Mouse (Mus musculus) CH12.LX (cell line): ENCODE data around the gene Smyd3. TPM values are rescaled to one million over a fixed set of nuclear protein-coding genes. Genes with fewer than 3 reads are reported as not detected.

ENCODE experiments used
- DNase-seq: peaks from one replicate; pipeline ENCODE4 v3.0.0-alpha.2; 2013; ENCODE audit errors: extremely low read depth
- H3K27ac ChIP-seq: 2 replicates; pipeline ENCODE4 v1.5.1; 2012; ENCODE audit warnings: low read depth, mild to moderate bottlenecking, control low read depth, moderate library complexity; ENCODE audit not compliant: insufficient read depth
- H3K27me3 ChIP-seq: replicated peaks from 2 replicates; pipeline ENCODE3; 2012; ENCODE audit warnings: inconsistent platforms
- H3K36me3 ChIP-seq, 2 experiments: replicated peaks in 1 of 2; 2 replicates each; pipeline versions ENCODE3 to v1.6.1; 2012; ENCODE audit warnings: inconsistent platforms in 1 of 2, low read length in 1 of 2, mild to moderate bottlenecking in 1 of 2, mixed read lengths in 1 of 2, moderate library complexity in 1 of 2; ENCODE audit not compliant: control insufficient read depth in 1 of 2, insufficient read depth in 1 of 2
- H3K4me1 ChIP-seq, 2 experiments: 2 replicates each; pipeline ENCODE4 v1.6.1; 2012; ENCODE audit warnings: inconsistent platforms in 1 of 2, moderate library complexity in 1 of 2; ENCODE audit not compliant: insufficient read depth in 2 of 2, control insufficient read depth in 1 of 2
- H3K4me2 ChIP-seq: 2 replicates; pipeline ENCODE4 v1.6.1; 2012; ENCODE audit warnings: low read depth, mild to moderate bottlenecking, control low read depth; ENCODE audit not compliant: poor library complexity, insufficient read depth, severe bottlenecking
- H3K4me3 ChIP-seq, 3 experiments: fragments of 150-350 bp in 1 of 3; sonication (generic) in 1 of 3; replicated peaks in 1 of 3; 2 replicates each; pipeline versions ENCODE3 to v1.5.1; 2011 to 2012; ENCODE audit warnings: low read depth in 2 of 3, low read length in 2 of 3, mild to moderate bottlenecking in 2 of 3, moderate library complexity in 2 of 3, control low read depth in 1 of 3, improper control_type of control experiment in 1 of 3, inconsistent platforms in 1 of 3, mixed read lengths in 1 of 3; ENCODE audit not compliant: poor library complexity in 1 of 3
- H3K79me2 ChIP-seq: replicated peaks from 2 replicates; pipeline ENCODE4 v1.6.1; 2012; ENCODE audit warnings: mild to moderate bottlenecking, moderate library complexity; ENCODE audit not compliant: control insufficient read depth, poor library complexity, insufficient read depth, severe bottlenecking; ENCODE audit errors: extremely low read depth
- H3K9ac ChIP-seq: 2 replicates; pipeline ENCODE4 v1.6.1; 2012; ENCODE audit warnings: low read depth, mild to moderate bottlenecking, control low read depth, moderate library complexity; ENCODE audit not compliant: insufficient read depth
- H3K9me3 ChIP-seq: replicated peaks from 2 replicates; pipeline ENCODE3; 2012; ENCODE audit warnings: low read length, inconsistent platforms, mixed read lengths
- BHLHE40 ChIP-seq: IDR thresholded peaks from 2 replicates; pipeline ENCODE4 v1.6.1; 2011; ENCODE audit warnings: mild to moderate bottlenecking, low read depth, low read length, improper control_type of control experiment
- CHD1 ChIP-seq: IDR thresholded peaks from 2 replicates; pipeline ENCODE4 v1.6.1; 2012; ENCODE audit warnings: low read depth, low read length, improper control_type of control experiment, inconsistent platforms
- CTCF ChIP-seq, 2 experiments: IDR thresholded peaks in 1 of 2; conservative IDR thresholded peaks in 1 of 2; 2 replicates each; pipeline ENCODE4 v1.5.1; 2011 to 2012; ENCODE audit warnings: low read depth in 2 of 2, low read length in 2 of 2, improper control_type of control experiment in 1 of 2, inconsistent platforms in 1 of 2, mild to moderate bottlenecking in 1 of 2, moderate library complexity in 1 of 2
- E2F4 ChIP-seq: IDR thresholded peaks from 2 replicates; pipeline ENCODE4 v1.6.1; 2011; ENCODE audit warnings: low read depth, low read length, improper control_type of control experiment; ENCODE audit not compliant: insufficient replicate concordance
- ETS1 ChIP-seq: conservative IDR thresholded peaks from 2 replicates; pipeline ENCODE4 v1.6.1; 2012; ENCODE audit warnings: low read depth, mild to moderate bottlenecking, inconsistent platforms, low read length, improper control_type of control experiment, moderate library complexity
- GABPA ChIP-seq: IDR thresholded peaks from 2 replicates; pipeline ENCODE4 v1.6.1; 2012; ENCODE audit warnings: low read depth, low read length, improper control_type of control experiment, inconsistent platforms; ENCODE audit not compliant: insufficient replicate concordance
- IRF4 ChIP-seq: IDR thresholded peaks from 2 replicates; pipeline ENCODE4 v1.6.1; 2014; ENCODE audit warnings: low read depth, mild to moderate bottlenecking, inconsistent platforms, low read length, improper control_type of control experiment
- KAT2A ChIP-seq: IDR thresholded peaks from 2 replicates; pipeline ENCODE4 v1.6.1; 2012; ENCODE audit warnings: low read length, improper control_type of control experiment, inconsistent platforms; ENCODE audit not compliant: insufficient replicate concordance
- MAX ChIP-seq: IDR thresholded peaks from 2 replicates; pipeline ENCODE4 v1.6.1; 2011; ENCODE audit warnings: low read length, improper control_type of control experiment
- MEF2A ChIP-seq: IDR thresholded peaks from 2 replicates; pipeline ENCODE4 v1.6.1; 2014; ENCODE audit warnings: low read depth, mild to moderate bottlenecking, inconsistent platforms, low read length, improper control_type of control experiment, borderline replicate concordance
- MYC ChIP-seq: IDR thresholded peaks from 2 replicates; pipeline ENCODE4 v1.6.1; 2011; ENCODE audit warnings: low read depth, mild to moderate bottlenecking, improper control_type of control experiment, low read length
- PAX5 ChIP-seq: IDR thresholded peaks from 2 replicates; pipeline ENCODE4 v1.6.1; 2012; ENCODE audit warnings: low read length, inconsistent platforms, mixed read lengths
- POLR2AphosphoS2 ChIP-seq: IDR thresholded peaks from 2 replicates; pipeline ENCODE4 v1.6.1; 2011; ENCODE audit warnings: low read depth, low read length, improper control_type of control experiment
- RCOR1 ChIP-seq: conservative IDR thresholded peaks from 2 replicates; pipeline ENCODE4 v1.6.1; 2012; ENCODE audit warnings: low read depth, mild to moderate bottlenecking, inconsistent platforms, low read length, improper control_type of control experiment
- SIN3A ChIP-seq: IDR thresholded peaks from 2 replicates; pipeline ENCODE4 v1.6.1; 2012; ENCODE audit warnings: low read length, improper control_type of control experiment, inconsistent platforms
- SMC3 ChIP-seq: IDR thresholded peaks from 2 replicates; pipeline ENCODE4 v1.6.1; 2011; ENCODE audit warnings: low read depth, low read length, improper control_type of control experiment
- TBP ChIP-seq: conservative IDR thresholded peaks from 2 replicates; pipeline ENCODE4 v1.6.1; 2011; ENCODE audit warnings: low read depth, low read length, improper control_type of control experiment
- USF1 ChIP-seq: IDR thresholded peaks from 2 replicates; pipeline ENCODE4 v1.6.1; 2014; ENCODE audit warnings: low read depth, mild to moderate bottlenecking, inconsistent platforms, low read length, improper control_type of control experiment
- USF2 ChIP-seq: conservative IDR thresholded peaks from 2 replicates; pipeline ENCODE4 v1.6.1; 2011; ENCODE audit warnings: low read depth, low read length, improper control_type of control experiment
- ZKSCAN1 ChIP-seq: IDR thresholded peaks from 2 replicates; pipeline ENCODE4 v1.6.1; 2012; ENCODE audit warnings: low read depth, inconsistent platforms, low read length, improper control_type of control experiment, borderline replicate concordance
- dilution Hi-C: fragments of 300-500 bp; cut with MboI; formaldehyde crosslinking; loops from 2 replicates; pipeline ENCODE4 v1.14.3; 2020; ENCODE audit warnings: low sequenced_read_pairs; ENCODE audit not compliant: extremely low pct_unique_long_range_greater_than_20kb, extremely low pct_ligation_motif_present
- in situ Hi-C: fragments of 300-500 bp; cut with MboI; formaldehyde crosslinking; loops from 3 replicates; pipeline ENCODE4 v1.14.3; 2019; ENCODE audit warnings: low sequenced_read_pairs, low pct_ligation_motif_present, low pct_unique_long_range_greater_than_20kb, mixed read lengths
- polyA plus RNA-seq: library from polyadenylated mRNA; unstranded; fragments of >175 nt; gene quantifications from 2 replicates; pipeline ENCODE4 v1.2.1, GENCODE M21; 2012; ENCODE audit warnings: low read depth; ENCODE audit not compliant: insufficient read length
- total RNA-seq, 2 experiments: library from RNA; depleted of rRNA; stranded (reverse); fragments of 300-350 nt in 1 of 2; fragments of >200 nt in 1 of 2; gene quantifications; 2 replicates each; pipeline ENCODE4 v1.2.3; 2012 to 2014

The Smyd3 gene
- total and polyA plus RNA-seq, 3 experiments = 11.4 to 12.5 (median 11.8) TPM

DNA sequence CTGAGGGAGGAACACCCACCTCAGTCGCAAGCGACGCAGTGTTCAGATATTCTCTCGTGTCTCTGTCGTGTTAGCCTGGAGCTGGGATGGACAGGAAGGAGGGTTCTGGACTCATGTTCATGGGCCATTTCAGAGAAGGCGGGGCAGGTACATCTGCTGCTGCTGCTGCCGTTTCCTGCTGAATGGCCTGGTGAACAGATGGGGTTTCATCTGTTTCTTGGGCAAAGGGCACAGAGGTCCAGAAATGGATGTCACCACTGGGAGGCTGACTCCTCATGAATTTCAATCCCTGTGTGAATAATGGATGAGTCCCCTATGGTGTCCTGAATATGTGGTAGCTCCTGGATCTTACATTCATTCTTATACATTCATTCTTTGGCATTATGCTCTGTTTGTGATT, 49.7 kb upstream of the Smyd3 start:
- TF ChIP-seq GABPA (no peak), SMC3 (no peak), BHLHE40 (no peak), USF1 (no peak), MYC (no peak), TBP (no peak)
- no peak for DNase-seq
- dilution Hi-C loops (no loop called here), in situ Hi-C loops (no loop called here)
- Histone ChIP-seq H3K4me3 (no peak overlapping the region), H3K9ac (no peak overlapping the region), H3K4me2 (no peak overlapping the region), H3K27me3 (no peaks in the 10 kb centered on the region), H3K36me3 (no peaks in the 10 kb centered on the region), H3K27ac (no peak overlapping the region), H3K4me1 (peaks cover 0 to 5% of the 10 kb centered on the region in 2 experiments; a peak in 1 of 4 replicates), H3K79me2 (no peaks in the 10 kb centered on the region), H3K9me3 (no peaks in the 10 kb centered on the region)

DNA sequence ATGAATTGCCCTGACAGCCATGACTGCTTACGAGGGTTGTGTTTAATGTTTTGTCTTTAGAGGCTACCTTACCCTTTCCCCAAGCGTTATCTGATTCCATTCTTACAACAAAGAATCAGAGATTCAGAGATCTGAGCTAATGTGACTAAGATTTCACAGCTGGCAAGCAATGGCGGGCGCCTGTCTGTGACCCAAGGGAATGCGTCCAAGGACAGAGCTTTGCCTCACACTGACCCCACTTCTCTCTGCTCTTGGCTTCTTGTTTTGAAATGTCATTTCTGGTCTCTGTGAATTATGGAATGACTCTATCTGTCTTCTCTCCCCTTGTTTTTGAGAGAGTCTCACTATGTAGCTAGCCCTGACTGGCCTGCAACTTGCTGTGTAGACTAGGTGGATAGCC, 46.1 kb upstream of the Smyd3 start:
- TF ChIP-seq USF2 (no peak), KAT2A (no peak), CTCF (conservative IDR thresholded peaks at IDR 0.05 in 1 of 2, IDR thresholded peaks at IDR 0.05 in 1 of 2; ENCODE audit: low read depth in 2 of 2, low read length in 2 of 2) (no peak), GABPA (no peak), MYC (no peak), RCOR1 (no peak), MAX (no peak), PAX5 (no peak), CHD1 (no peak), SIN3A (no peak), IRF4 (no peak), POLR2AphosphoS2 (no peak), ZKSCAN1 (no peak), E2F4 (no peak), ETS1 (no peak), MEF2A (no peak)
- Histone ChIP-seq H3K36me3 (peaks cover 0 to 11% of the 10 kb centered on the region in 2 experiments), H3K9ac (no peak overlapping the region), H3K4me1 (peaks cover 0 to 5% of the 10 kb centered on the region in 2 experiments; a peak in 1 of 4 replicates), H3K27ac (no peak overlapping the region), H3K9me3 (no peaks in the 10 kb centered on the region), H3K79me2 (0 out of 2 replicates have a peak, but pooled peaks cover 3% of the 10 kb centered on the region), H3K4me3 (no peak overlapping the region), H3K4me2 (no peak overlapping the region), H3K27me3 (no peaks in the 10 kb centered on the region)
- in situ Hi-C loops (no loop called here), dilution Hi-C loops (no loop called here)
- DNase-seq = no peak
